Mouse (Mus musculus) stomach, embryonic 14.5 days (tissue): ENCODE measurements at regions not wholly inside any gene's neighbourhood (a gene's known extent, or its start where the extent isn't known, plus 50 kb on each side); places are given as distances from the start of the nearest gene placed in this dataset.

Source experiments
- ATAC-seq: fragments of 200-750 bp; cut with Nextera tagmentation; 2 replicates; pipeline ENCODE4 v1.8.0; 2017; ENCODE audit warnings: low read depth, moderate TSS enrichment; ENCODE audit not compliant: insufficient number of reproducible peaks, insufficient read depth, low FRiP score
- H3K27ac ChIP-seq: fragments of 300-500 bp; sonication (generic); 2 replicates; pipeline ENCODE4 v1.5.1; 2014; ENCODE audit warnings: mild to moderate bottlenecking, low read length, moderate library complexity, mixed read lengths
- H3K27me3 ChIP-seq: fragments of 300-500 bp; sonication (generic); 2 replicates; pipeline ENCODE4 v1.6.1; 2014; ENCODE audit warnings: low read length, control low read depth, mixed read lengths; ENCODE audit not compliant: control insufficient read depth, insufficient read depth
- H3K36me3 ChIP-seq: fragments of 300-500 bp; sonication (generic); 2 replicates; pipeline ENCODE4 v1.6.1; 2014; ENCODE audit warnings: mild to moderate bottlenecking, control low read depth, low read length, moderate library complexity, mixed read lengths; ENCODE audit not compliant: control insufficient read depth, insufficient read depth
- H3K4me1 ChIP-seq: fragments of 300-500 bp; sonication (generic); 2 replicates; pipeline ENCODE4 v1.6.1; 2014; ENCODE audit warnings: low read length, control low read depth, mixed read lengths; ENCODE audit not compliant: control insufficient read depth, insufficient read depth
- H3K4me2 ChIP-seq: fragments of 300-500 bp; sonication (generic); replicated peaks from 2 replicates; pipeline ENCODE4 v1.6.1; 2014; ENCODE audit warnings: low read depth, low read length, control low read depth
- H3K4me3 ChIP-seq: fragments of 300-500 bp; sonication (generic); 2 replicates; pipeline ENCODE4 v1.5.1; 2014; ENCODE audit warnings: low read depth, low read length, control low read depth
- H3K9ac ChIP-seq: fragments of 300-500 bp; sonication (generic); replicated peaks from 2 replicates; pipeline ENCODE4 v1.6.1; 2014; ENCODE audit warnings: low read depth, mild to moderate bottlenecking, control low read depth, low read length, moderate library complexity, mixed read lengths
- H3K9me3 ChIP-seq: fragments of 300-500 bp; sonication (generic); 2 replicates; pipeline ENCODE4 v1.6.1; 2016; ENCODE audit warnings: low read depth, low read length, control low read depth; ENCODE audit not compliant: control insufficient read depth
- WGBS: fragments of 180-500 bp; shearing (Covaris S2); extraction: QIAGEN DNeasy Blood & Tissue Kit; methylation state at CpG from one replicate; pipeline ENCODE4 v1.1.7; 2014; 5-methylcytosine and 5-hydroxymethylcytosine counted together

DNA sequence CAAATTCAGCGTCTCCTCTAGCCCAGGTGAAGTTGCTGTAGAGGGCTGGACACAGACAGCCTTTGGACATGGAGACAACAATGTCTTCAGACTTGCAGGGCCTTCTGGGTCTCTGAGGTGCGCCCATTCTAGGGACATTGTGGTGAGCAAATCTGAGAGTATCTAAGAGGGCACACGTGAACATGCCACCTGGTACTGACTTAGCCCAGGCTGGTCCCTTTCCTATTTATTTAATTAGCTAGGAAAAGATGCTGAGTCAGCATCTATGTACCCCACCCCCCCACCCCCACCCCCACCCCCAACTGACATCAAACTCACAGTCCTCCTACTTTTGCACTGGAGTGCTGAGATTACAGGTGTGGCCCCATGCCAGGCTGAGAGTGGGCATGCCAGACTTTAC lies 81.7 kb upstream of the Pcbd1 start:
- no peaks in the 10 kb centered on the region for H3K4me1 ChIP-seq
- WGBS = 78% methylated on average over 3 of the region's 3 CpGs
- H3K36me3 ChIP-seq = no peaks in the 10 kb centered on the region
- H3K4me2 ChIP-seq = no peak overlapping the region
- ATAC-seq = no peak
- no peak overlapping the region for H3K4me3 ChIP-seq
- H3K9me3 ChIP-seq = no peaks in the 10 kb centered on the region
- no peaks in the 10 kb centered on the region for H3K27me3 ChIP-seq
- no peak overlapping the region for H3K27ac ChIP-seq
- H3K9ac ChIP-seq = no peak overlapping the region

- H3K9ac ChIP-seq = no peak overlapping the region
- no peaks in the 10 kb centered on the region for H3K36me3 ChIP-seq
- H3K4me2 ChIP-seq = no peak overlapping the region
- no peaks in the 10 kb centered on the region for H3K9me3 ChIP-seq
- no peaks in the 10 kb centered on the region for H3K27me3 ChIP-seq
- H3K4me3 ChIP-seq = no peak overlapping the region
- ATAC-seq = no peak
- 92% methylated on average over 22 of the region's 22 CpGs for WGBS
- H3K27ac ChIP-seq = no peak overlapping the region
- no peaks in the 10 kb centered on the region for H3K4me1 ChIP-seq
Measured at GRCm38 (mm10) chr10:61001745-61002160, 87.4 kb upstream of the Pcbd1 start.

DNA sequence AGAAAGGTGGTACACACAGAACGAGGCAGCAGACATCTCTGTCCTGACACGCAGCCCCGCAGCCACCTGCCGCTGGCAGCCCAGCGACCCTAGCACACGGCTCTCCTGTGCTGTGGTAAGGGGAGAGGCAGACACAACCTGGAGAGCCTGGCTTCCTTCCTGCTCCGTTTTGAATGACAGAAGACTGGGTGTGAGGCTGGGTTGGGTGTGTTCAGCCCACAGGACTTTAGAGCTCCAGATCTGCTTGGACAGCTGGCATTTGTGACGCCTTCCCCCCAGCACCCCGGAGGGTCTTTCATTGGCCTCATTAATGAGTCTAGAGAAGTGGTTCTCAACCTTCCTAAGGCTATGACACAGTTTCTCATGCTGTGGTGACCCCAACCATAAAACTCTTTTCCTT lies 91.7 kb upstream of the Pcbd1 start:
- H3K9ac ChIP-seq = no peak overlapping the region
- H3K4me2 ChIP-seq = no peak overlapping the region
- no peaks in the 10 kb centered on the region for H3K9me3 ChIP-seq
- 57% methylated on average over 9 of the region's 9 CpGs for WGBS
- no peaks in the 10 kb centered on the region for H3K36me3 ChIP-seq
- no peak for ATAC-seq
- H3K27ac ChIP-seq = no peak overlapping the region
- H3K27me3 ChIP-seq = no peaks in the 10 kb centered on the region
- no peak overlapping the region for H3K4me3 ChIP-seq
- no peaks in the 10 kb centered on the region for H3K4me1 ChIP-seq

GRCm38 (mm10) chr10:60995908-60996640 lies 93.1 kb upstream of the Pcbd1 start:
- H3K4me1 ChIP-seq = no peaks in the 10 kb centered on the region
- H3K9me3 ChIP-seq = no peaks in the 10 kb centered on the region
- no peaks in the 10 kb centered on the region for H3K36me3 ChIP-seq
- ATAC-seq = no peak
- no peaks in the 10 kb centered on the region for H3K27me3 ChIP-seq
- H3K9ac ChIP-seq = no peak overlapping the region
- H3K27ac ChIP-seq = no peak overlapping the region
- H3K4me2 ChIP-seq = no peak overlapping the region
- no peak overlapping the region for H3K4me3 ChIP-seq
- WGBS = 83% methylated on average over 9 of the region's 9 CpGs

DNA sequence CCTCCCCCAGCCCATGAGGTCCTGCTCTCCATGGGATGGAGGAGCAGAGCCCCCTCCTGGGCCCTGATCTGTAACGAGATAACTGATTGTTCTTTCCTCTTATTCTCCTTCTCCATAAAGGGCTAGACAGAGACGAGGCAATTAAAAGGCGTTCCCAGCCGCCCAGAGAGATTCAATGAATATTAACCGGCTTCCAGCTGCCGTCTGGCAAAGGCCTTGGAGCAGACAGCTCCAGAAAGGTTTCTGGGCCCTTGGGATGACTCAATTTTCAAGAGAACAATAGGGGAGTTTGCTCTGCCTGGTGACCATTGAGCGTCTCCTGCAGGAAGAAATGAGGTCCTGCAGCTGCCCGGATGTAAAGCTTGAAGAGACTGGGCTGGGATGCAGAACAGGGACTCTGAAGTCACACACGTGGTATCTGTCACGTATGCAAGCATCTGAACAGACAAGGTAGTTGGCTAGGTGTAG lies 104.0 kb upstream of the Pcbd1 start:
- no peak overlapping the region for H3K4me3 ChIP-seq
- no peaks in the 10 kb centered on the region for H3K27me3 ChIP-seq
- H3K4me2 ChIP-seq = no peak overlapping the region
- H3K27ac ChIP-seq = no peak overlapping the region
- no peak for ATAC-seq
- H3K36me3 ChIP-seq = no peaks in the 10 kb centered on the region
- no peaks in the 10 kb centered on the region; the same call in 1 of the 2 replicates for H3K4me1 ChIP-seq
- no peak overlapping the region for H3K9ac ChIP-seq
- H3K9me3 ChIP-seq = no peaks in the 10 kb centered on the region
- 23% methylated on average over 10 of the region's 10 CpGs for WGBS

- Histone ChIP-seq H3K9ac (no peak overlapping the region), H3K27me3 (no peaks in the 10 kb centered on the region), H3K27ac (no peak overlapping the region), H3K4me1 (peaks cover 9% of the 10 kb centered on the region; the same call in 1 of the 2 replicates), H3K9me3 (no peaks in the 10 kb centered on the region), H3K4me3 (no peak overlapping the region), H3K36me3 (no peaks in the 10 kb centered on the region), H3K4me2 (no peak overlapping the region)
- no peak for ATAC-seq
- 16% methylated on average over 6 of the region's 6 CpGs for WGBS
Measured at GRCm38 (mm10) chr10:60981770-60982169, 107.4 kb upstream of the Pcbd1 start.

- no peak overlapping the region for H3K4me2 ChIP-seq
- H3K27me3 ChIP-seq = no peaks in the 10 kb centered on the region
- WGBS = 51% methylated on average over 2 of the region's 2 CpGs
- H3K27ac ChIP-seq = no peak overlapping the region
- no peak for ATAC-seq
- H3K9ac ChIP-seq = no peak overlapping the region
- H3K36me3 ChIP-seq = no peaks in the 10 kb centered on the region
- H3K4me1 ChIP-seq = no peaks in the 10 kb centered on the region
- H3K9me3 ChIP-seq = no peaks in the 10 kb centered on the region
- no peak overlapping the region for H3K4me3 ChIP-seq
Measured at GRCm38 (mm10) chr10:60973615-60974014, 115.5 kb upstream of the Pcbd1 start.

DNA sequence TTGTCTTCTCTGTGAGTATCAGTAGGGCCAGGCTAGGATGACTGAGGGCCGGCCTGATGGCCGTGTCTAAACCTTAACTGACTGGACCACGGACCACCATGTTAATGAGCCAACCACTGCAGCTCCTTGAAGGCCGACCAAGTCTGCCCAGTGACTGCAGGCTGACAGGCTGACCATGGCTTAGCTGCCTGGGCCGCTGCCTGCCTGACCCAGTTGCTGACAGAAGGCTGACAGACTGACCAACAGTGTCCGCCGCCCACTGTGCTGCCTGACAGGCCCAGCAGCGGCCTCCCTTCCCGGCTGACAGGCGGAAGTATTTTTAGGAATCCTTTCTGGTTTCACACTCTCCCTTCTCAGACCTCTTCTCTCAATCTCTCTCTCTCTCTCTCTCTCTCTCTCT lies 124.3 kb upstream of the Pcbd1 start:
- H3K4me1 ChIP-seq = no peaks in the 10 kb centered on the region
- H3K36me3 ChIP-seq = no peaks in the 10 kb centered on the region
- no peaks in the 10 kb centered on the region for H3K27me3 ChIP-seq
- H3K4me2 ChIP-seq = no peak overlapping the region
- H3K9me3 ChIP-seq = no peaks in the 10 kb centered on the region
- no peak overlapping the region for H3K4me3 ChIP-seq
- ATAC-seq = no peak
- no peak overlapping the region for H3K9ac ChIP-seq
- 81% methylated on average over 10 of the region's 10 CpGs for WGBS
- no peak overlapping the region for H3K27ac ChIP-seq

DNA sequence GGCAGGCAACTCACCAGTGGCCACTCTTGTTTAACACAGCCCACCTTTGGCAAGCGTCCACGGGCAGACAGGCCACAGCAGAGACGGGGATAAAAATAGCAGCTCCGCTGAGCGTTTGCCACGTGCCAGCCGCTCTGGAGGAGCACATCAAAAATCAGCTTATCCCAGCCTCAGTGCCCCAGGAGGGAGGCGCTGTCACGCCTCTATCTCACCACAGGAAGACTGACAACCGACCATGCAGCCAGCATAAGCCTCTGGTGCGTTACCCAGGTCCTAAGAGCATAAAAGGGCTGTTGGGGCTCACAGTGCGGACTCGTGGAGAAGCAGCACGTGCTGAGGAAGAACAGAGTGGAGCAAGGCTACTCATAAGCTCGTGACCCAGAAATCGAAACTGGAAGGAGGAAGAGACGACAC lies 126.4 kb upstream of the Unc5b start:
- H3K27me3 ChIP-seq = no peaks in the 10 kb centered on the region
- no peak overlapping the region for H3K4me2 ChIP-seq
- H3K27ac ChIP-seq = no peak overlapping the region
- no peaks in the 10 kb centered on the region for H3K4me1 ChIP-seq
- H3K9ac ChIP-seq = no peak overlapping the region
- H3K9me3 ChIP-seq = no peaks in the 10 kb centered on the region
- ATAC-seq = no peak
- no peaks in the 10 kb centered on the region for H3K36me3 ChIP-seq
- WGBS = 30% methylated on average over 17 of the region's 17 CpGs
- H3K4me3 ChIP-seq = no peak overlapping the region
